Mouse (Mus musculus): ENCODE results near the gene Dnah2. TPM values are rescaled to one million over a fixed set of nuclear protein-coding genes. Genes with fewer than 3 reads are reported as not detected.

Dnah2 gene
- polyA plus RNA-seq, 1 experiment from 2014 or later = 1.5 TPM

- H3K9ac ChIP-seq (replicated peaks; ENCODE audit: low read length) = no peak overlapping the region
- no peak for ATAC-seq (replicated peaks; ENCODE audit: insufficient number of reproducible peaks, low FRiP score, low TSS enrichment, low read depth)
- H3K4me3 ChIP-seq (ENCODE audit: low read depth, low read length) = no peak overlapping the region
- DNase-seq (ENCODE audit: low spot score) = no peak
- H3K4me2 ChIP-seq (ENCODE audit: low read depth, low read length) = no peak overlapping the region
- no peaks in the 10 kb centered on the region for H3K4me1 ChIP-seq (ENCODE audit: control insufficient read depth, insufficient read depth, low read length)
- no peaks in the 10 kb centered on the region for H3K27me3 ChIP-seq (ENCODE audit: control insufficient read depth, insufficient read depth, low read length)
- H3K27ac ChIP-seq (replicated peaks; ENCODE audit: low read depth, low read length) = no peak overlapping the region
- WGBS = 88% methylated on average over 16 of the region's 16 CpGs
- no peaks in the 10 kb centered on the region for H3K9me3 ChIP-seq (replicated peaks; ENCODE audit: control insufficient read depth, low read length)
- H3K36me3 ChIP-seq (replicated peaks; ENCODE audit: control insufficient read depth, insufficient read depth, low read depth, low read length) = no peaks in the 10 kb centered on the region; the same call in 1 of the 2 replicates
These were observed 175.5 kb downstream of the Dnah2 start for GRCm38 (mm10) chr11:69373223-69373965.

DNA sequence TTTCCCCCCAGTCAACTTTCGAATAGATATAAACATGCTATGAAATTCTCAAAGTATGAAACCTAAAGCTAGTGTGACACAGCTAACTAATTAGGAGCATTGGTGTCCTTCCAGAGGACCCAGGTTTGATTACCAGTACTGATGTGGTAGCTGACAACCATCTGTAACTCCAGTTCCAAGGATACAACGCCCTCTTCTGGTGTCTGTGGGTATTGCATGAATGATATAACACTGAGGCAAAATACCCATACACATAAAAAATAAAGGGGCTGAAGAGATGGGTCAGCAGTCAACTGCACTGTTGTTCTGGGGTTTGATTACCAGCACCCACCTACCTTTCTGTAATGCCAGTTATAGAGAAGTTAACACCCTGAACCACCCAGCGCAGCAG is 176.1 kb downstream of the Dnah2 start:
- WGBS = 66% methylated on average over 3 of the region's 3 CpGs
- no peaks in the 10 kb centered on the region for H3K9me3 ChIP-seq (replicated peaks; ENCODE audit: control insufficient read depth, low read length)
- H3K27me3 ChIP-seq (ENCODE audit: control insufficient read depth, insufficient read depth, low read length) = no peaks in the 10 kb centered on the region
- ATAC-seq (replicated peaks; ENCODE audit: insufficient number of reproducible peaks, low FRiP score, low TSS enrichment, low read depth) (no peak), DNase-seq (ENCODE audit: low spot score) (no peak)
- no peak overlapping the region for H3K4me3 ChIP-seq (ENCODE audit: low read depth, low read length)
- H3K27ac ChIP-seq (replicated peaks; ENCODE audit: low read depth, low read length) = no peak overlapping the region
- no peak overlapping the region for H3K4me2 ChIP-seq (ENCODE audit: low read depth, low read length)
- no peaks in the 10 kb centered on the region; the same call in 1 of the 2 replicates for H3K36me3 ChIP-seq (replicated peaks; ENCODE audit: control insufficient read depth, insufficient read depth, low read depth, low read length)
- no peaks in the 10 kb centered on the region; the same call in 1 of the 2 replicates for H3K4me1 ChIP-seq (ENCODE audit: control insufficient read depth, insufficient read depth, low read length)
- no peak overlapping the region for H3K9ac ChIP-seq (replicated peaks; ENCODE audit: low read length)

GRCm38 (mm10) chr11:69372056-69372779 is 176.7 kb downstream of the Dnah2 start:
- Histone ChIP-seq H3K4me1 (ENCODE audit: control insufficient read depth, insufficient read depth, low read length) (no peaks in the 10 kb centered on the region; the same call in 1 of the 2 replicates), H3K9ac (replicated peaks; ENCODE audit: low read length) (no peak overlapping the region), H3K27ac (replicated peaks; ENCODE audit: low read depth, low read length) (peak overlapping the region; percentile 9; the same call in 1 of the 2 replicates), H3K36me3 (replicated peaks; ENCODE audit: control insufficient read depth, insufficient read depth, low read depth, low read length) (no peaks in the 10 kb centered on the region; the same call in 1 of the 2 replicates), H3K4me2 (ENCODE audit: low read depth, low read length) (peak overlapping the region; percentile 16), H3K27me3 (ENCODE audit: control insufficient read depth, insufficient read depth, low read length) (no peaks in the 10 kb centered on the region), H3K9me3 (replicated peaks; ENCODE audit: control insufficient read depth, low read length) (no peaks in the 10 kb centered on the region), H3K4me3 (ENCODE audit: low read depth, low read length) (no peak overlapping the region)
- 60% methylated on average over 12 of the region's 12 CpGs for WGBS
- ATAC-seq (replicated peaks; ENCODE audit: insufficient number of reproducible peaks, low FRiP score, low TSS enrichment, low read depth) = no peak
- no peak for DNase-seq (ENCODE audit: low spot score)

- WGBS = 39% methylated on average over 12 of the region's 12 CpGs
- no peaks in the 10 kb centered on the region; the same call in 1 of the 2 replicates for H3K4me1 ChIP-seq (ENCODE audit: control insufficient read depth, insufficient read depth, low read length)
- peak overlapping the region; percentile 32; the same call in 1 of the 2 replicates for H3K9ac ChIP-seq (replicated peaks; ENCODE audit: low read length)
- ATAC-seq (replicated peaks; ENCODE audit: insufficient number of reproducible peaks, low FRiP score, low TSS enrichment, low read depth) (no peak), DNase-seq (ENCODE audit: low spot score) (no peak)
- peak overlapping the region; percentile 16 for H3K4me2 ChIP-seq (ENCODE audit: low read depth, low read length)
- 0 out of 2 replicates have a peak overlapping the region, but pooled peaks have one; percentile 8 for H3K27ac ChIP-seq (replicated peaks; ENCODE audit: low read depth, low read length)
- no peaks in the 10 kb centered on the region; the same call in 1 of the 2 replicates for H3K36me3 ChIP-seq (replicated peaks; ENCODE audit: control insufficient read depth, insufficient read depth, low read depth, low read length)
- no peak overlapping the region for H3K4me3 ChIP-seq (ENCODE audit: low read depth, low read length)
- H3K9me3 ChIP-seq (replicated peaks; ENCODE audit: control insufficient read depth, low read length) = no peaks in the 10 kb centered on the region
- no peaks in the 10 kb centered on the region for H3K27me3 ChIP-seq (ENCODE audit: control insufficient read depth, insufficient read depth, low read length)
These were observed 177.3 kb downstream of the Dnah2 start for GRCm38 (mm10) chr11:69371601-69372000.

DNA sequence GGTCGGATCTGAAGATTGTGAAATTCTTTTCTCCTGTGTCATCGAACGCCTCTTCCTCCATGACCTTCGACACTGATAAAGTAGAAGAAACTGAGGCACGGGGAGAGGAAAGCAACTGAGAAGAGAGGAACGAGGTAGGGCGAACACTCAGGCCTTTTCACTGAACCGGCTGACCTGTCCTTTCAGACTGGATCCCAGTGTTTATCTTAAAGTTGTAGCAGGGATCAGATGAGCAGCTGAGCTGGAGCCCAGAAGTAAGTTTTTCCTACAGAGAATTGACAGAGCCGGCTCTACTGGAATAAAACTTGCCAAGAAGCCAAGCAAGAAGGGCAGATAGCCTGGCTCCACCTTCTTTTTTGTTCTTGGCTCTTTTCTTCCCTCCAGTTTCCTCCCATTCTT is 178.1 kb downstream of the Dnah2 start:
- 18% methylated on average over 9 of the region's 9 CpGs for WGBS
- no peaks in the 10 kb centered on the region; the same call in 1 of the 2 replicates for H3K36me3 ChIP-seq (replicated peaks; ENCODE audit: control insufficient read depth, insufficient read depth, low read depth, low read length)
- H3K4me2 ChIP-seq (ENCODE audit: low read depth, low read length) = peak overlapping the region; percentile 29; the same call in 1 of the 2 replicates
- no peaks in the 10 kb centered on the region for H3K9me3 ChIP-seq (replicated peaks; ENCODE audit: control insufficient read depth, low read length)
- H3K27me3 ChIP-seq (ENCODE audit: control insufficient read depth, insufficient read depth, low read length) = no peaks in the 10 kb centered on the region
- H3K4me1 ChIP-seq (ENCODE audit: control insufficient read depth, insufficient read depth, low read length) = no peaks in the 10 kb centered on the region; the same call in 1 of the 2 replicates
- peak overlapping the region; percentile 41 for H3K27ac ChIP-seq (replicated peaks; ENCODE audit: low read depth, low read length)
- ATAC-seq (replicated peaks; ENCODE audit: insufficient number of reproducible peaks, low FRiP score, low TSS enrichment, low read depth) (no peak), DNase-seq (ENCODE audit: low spot score) (no peak)
- H3K4me3 ChIP-seq (ENCODE audit: low read depth, low read length) = peak overlapping the region; percentile 10; the same call in 1 of the 2 replicates
- H3K9ac ChIP-seq (replicated peaks; ENCODE audit: low read length) = peak overlapping the region; percentile 39

Small RNA genes within 50 kb of the gene (microRNA-seq; reads per million reads assigned to microRNA genes)
- gene Gm27493 (ENCODE audit: borderline number of aligned reads) = not detected

Other genes with a start within 250 kb of the Dnah2 start
- gene Cntrob, start 225.3 kb downstream of the Dnah2 start, polyA plus RNA-seq (2014; fragmentation: Nextera tagmentation; extraction: Ambion mirVana) = 16.9 and 19.3 TPM in 2 replicates
- 184 and 204 TPM in 2 replicates for gene Trappc1, start 225.1 kb downstream of the Dnah2 start, polyA plus RNA-seq (2014; fragmentation: Nextera tagmentation; extraction: Ambion mirVana)
- 0.85 and 2.2 TPM in 2 replicates for gene Kcnab3, start 222.9 kb downstream of the Dnah2 start, polyA plus RNA-seq (2014; fragmentation: Nextera tagmentation; extraction: Ambion mirVana)
- 23.7 and 25.2 TPM in 2 replicates for gene Rnf227, start 208.6 kb downstream of the Dnah2 start, polyA plus RNA-seq (2014; fragmentation: Nextera tagmentation; extraction: Ambion mirVana)
- 48.0 and 52.1 TPM in 2 replicates for gene Chd3, start 179.7 kb downstream of the Dnah2 start, polyA plus RNA-seq (2014; fragmentation: Nextera tagmentation; extraction: Ambion mirVana)
- 123 and 135 TPM in 2 replicates for gene Naa38, start 153.6 kb downstream of the Dnah2 start, polyA plus RNA-seq (2014; fragmentation: Nextera tagmentation; extraction: Ambion mirVana)
- gene Cyb5d1, start 153.5 kb downstream of the Dnah2 start, polyA plus RNA-seq (2014; fragmentation: Nextera tagmentation; extraction: Ambion mirVana) = 33.3 TPM in 2 replicates
- gene Tmem88, start 150.9 kb downstream of the Dnah2 start, polyA plus RNA-seq (2014; fragmentation: Nextera tagmentation; extraction: Ambion mirVana) = 13.6 and 18.1 TPM in 2 replicates
- gene Kdm6b, start 135.4 kb downstream of the Dnah2 start, polyA plus RNA-seq (2014; fragmentation: Nextera tagmentation; extraction: Ambion mirVana) = 25.9 and 26.2 TPM in 2 replicates
- gene Efnb3, start 11.1 kb upstream of the Dnah2 start, polyA plus RNA-seq (2014; fragmentation: Nextera tagmentation; extraction: Ambion mirVana) = 11.2 and 11.3 TPM in 2 replicates
- gene Wrap53, start 31.1 kb upstream of the Dnah2 start, polyA plus RNA-seq (2014; fragmentation: Nextera tagmentation; extraction: Ambion mirVana) = 40.2 and 40.9 TPM in 2 replicates
- gene Trp53, start 31.2 kb upstream of the Dnah2 start, polyA plus RNA-seq (2014; fragmentation: Nextera tagmentation; extraction: Ambion mirVana) = 200 and 215 TPM in 2 replicates
- gene Atp1b2, start 56.8 kb upstream of the Dnah2 start, polyA plus RNA-seq (2014; fragmentation: Nextera tagmentation; extraction: Ambion mirVana) = 5.2 and 6.0 TPM in 2 replicates
- gene Shbg, start 68.8 kb upstream of the Dnah2 start, polyA plus RNA-seq (2014; fragmentation: Nextera tagmentation; extraction: Ambion mirVana) = 0.14 TPM in 1 of 2 replicates, not detected in the other
- 15.0 and 19.4 TPM in 2 replicates for gene Sat2, start 72.9 kb upstream of the Dnah2 start, polyA plus RNA-seq (2014; fragmentation: Nextera tagmentation; extraction: Ambion mirVana)
- 24.3 and 30.9 TPM in 2 replicates for gene Fxr2, start 83.9 kb upstream of the Dnah2 start, polyA plus RNA-seq (2014; fragmentation: Nextera tagmentation; extraction: Ambion mirVana)
- not detected in 2 replicates for gene Sox15, start 106.2 kb upstream of the Dnah2 start, polyA plus RNA-seq (2014; fragmentation: Nextera tagmentation; extraction: Ambion mirVana)
- 25.9 and 28.0 TPM in 2 replicates for gene Mpdu1, start 113.5 kb upstream of the Dnah2 start, polyA plus RNA-seq (2014; fragmentation: Nextera tagmentation; extraction: Ambion mirVana)
- gene Cd68, start 117.0 kb upstream of the Dnah2 start, polyA plus RNA-seq (2014; fragmentation: Nextera tagmentation; extraction: Ambion mirVana) = 5.5 and 7.6 TPM in 2 replicates
- gene Eif4a1, start 123.3 kb upstream of the Dnah2 start, polyA plus RNA-seq (2014; fragmentation: Nextera tagmentation; extraction: Ambion mirVana) = 959 and 1,000 TPM in 2 replicates
- 106 and 108 TPM in 2 replicates for gene Senp3, start 133.0 kb upstream of the Dnah2 start, polyA plus RNA-seq (2014; fragmentation: Nextera tagmentation; extraction: Ambion mirVana)
- gene Tnfsf13, start 136.7 kb upstream of the Dnah2 start, polyA plus RNA-seq (2014; fragmentation: Nextera tagmentation; extraction: Ambion mirVana) = 0.24 and 0.42 TPM in 2 replicates
- gene Tnfsf12, start 146.7 kb upstream of the Dnah2 start, polyA plus RNA-seq (2014; fragmentation: Nextera tagmentation; extraction: Ambion mirVana) = 3.6 and 4.3 TPM in 2 replicates
- 1.2 and 1.5 TPM in 2 replicates for gene Tnfsfm13, start 147.0 kb upstream of the Dnah2 start, polyA plus RNA-seq (2014; fragmentation: Nextera tagmentation; extraction: Ambion mirVana)
- 51.4 and 56.5 TPM in 2 replicates for gene Polr2a, start 209.5 kb upstream of the Dnah2 start, polyA plus RNA-seq (2014; fragmentation: Nextera tagmentation; extraction: Ambion mirVana)
- 0.18 TPM in 1 of 2 replicates, not detected in the other for gene Slc35g3, start 212.9 kb upstream of the Dnah2 start, polyA plus RNA-seq (2014; fragmentation: Nextera tagmentation; extraction: Ambion mirVana)
- gene Zbtb4, start 216.8 kb upstream of the Dnah2 start, polyA plus RNA-seq (2014; fragmentation: Nextera tagmentation; extraction: Ambion mirVana) = 1.1 and 1.2 TPM in 2 replicates
- gene Chrnb1, start 246.8 kb upstream of the Dnah2 start, polyA plus RNA-seq (2014; fragmentation: Nextera tagmentation; extraction: Ambion mirVana) = 3.0 and 3.6 TPM in 2 replicates

All from embryonic facial prominence, embryonic 11.5 days (tissue).